Mouse (Mus musculus) forelimb bud, embryonic 11.5 days (tissue): Measurements from ENCODE around the gene Cemip2.

Experiments
- DNase-seq: peaks from one replicate; pipeline ENCODE4 v3.0.0-alpha.2; 2012; ENCODE audit warnings: low read depth, low spot score

Cemip2 gene

GRCm38 (mm10) chr19:21814433-21815020, 36.4 kb downstream of the Cemip2 start:
- DNase-seq: no peak

- no peak for DNase-seq
Observed at GRCm38 (mm10) chr19:21816260-21816659, 38.1 kb downstream of the Cemip2 start.

GRCm38 (mm10) chr19:21818021-21818725, 40.0 kb downstream of the Cemip2 start:
- peak; percentile 8 for DNase-seq

- DNase-seq: no peak
Observed at GRCm38 (mm10) chr19:21819585-21819984, 41.4 kb downstream of the Cemip2 start.

GRCm38 (mm10) chr19:21820126-21820525, 42.0 kb downstream of the Cemip2 start:
- no peak for DNase-seq

GRCm38 (mm10) chr19:21821877-21822276, 43.7 kb downstream of the Cemip2 start:
- DNase-seq: no peak

GRCm38 (mm10) chr19:21824146-21824545, 46.0 kb downstream of the Cemip2 start:
- no peak for DNase-seq

- DNase-seq: no peak
Observed at GRCm38 (mm10) chr19:21825128-21825885, 47.2 kb downstream of the Cemip2 start.

- DNase-seq: no peak
Observed at GRCm38 (mm10) chr19:21833416-21833992, 55.4 kb downstream of the Cemip2 start.

DNA sequence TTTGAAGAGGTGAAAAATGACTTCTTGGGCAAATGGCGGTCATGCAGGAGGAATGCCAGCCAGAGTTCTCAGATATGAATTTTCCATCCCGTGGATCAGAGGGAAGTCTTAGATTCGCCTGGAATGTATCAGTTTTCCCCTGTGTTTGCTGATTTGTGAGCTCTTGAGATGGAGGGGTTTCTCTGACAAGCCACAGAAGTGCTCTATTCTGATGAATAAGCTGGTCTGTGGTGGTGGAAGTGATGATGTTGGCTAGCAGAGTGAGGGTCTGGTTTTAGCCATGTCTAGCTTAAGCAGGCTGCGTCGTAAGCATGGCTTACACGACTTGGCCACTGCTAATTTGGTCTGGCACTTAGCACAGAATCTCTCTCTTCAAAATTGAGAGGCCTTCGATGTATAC, 56.8 kb downstream of the Cemip2 start:
- DNase-seq: no peak

DNA sequence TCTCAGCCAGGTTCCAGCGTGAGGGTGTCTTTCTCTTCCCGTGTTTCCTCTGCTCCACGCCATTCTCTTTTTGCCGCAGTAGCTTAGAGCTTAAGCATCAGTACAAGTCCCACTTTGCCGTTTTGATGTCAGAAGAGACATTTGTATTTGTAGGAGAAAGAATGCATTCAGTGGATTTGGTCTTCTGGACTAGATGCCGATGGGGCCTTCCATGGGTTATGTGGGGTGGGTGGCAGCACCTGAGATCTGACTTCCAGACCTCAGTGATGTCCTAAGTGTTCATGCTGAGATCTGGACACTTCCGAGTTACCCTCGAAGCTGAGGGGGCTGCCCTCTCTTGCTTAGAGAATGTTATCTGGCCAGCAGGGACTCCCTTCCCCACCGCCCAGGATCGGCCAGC, 72.6 kb downstream of the Cemip2 start:
- DNase-seq: no peak

- no peak for DNase-seq
Observed at GRCm38 (mm10) chr19:21854526-21855228, 76.5 kb downstream of the Cemip2 start.

DNA sequence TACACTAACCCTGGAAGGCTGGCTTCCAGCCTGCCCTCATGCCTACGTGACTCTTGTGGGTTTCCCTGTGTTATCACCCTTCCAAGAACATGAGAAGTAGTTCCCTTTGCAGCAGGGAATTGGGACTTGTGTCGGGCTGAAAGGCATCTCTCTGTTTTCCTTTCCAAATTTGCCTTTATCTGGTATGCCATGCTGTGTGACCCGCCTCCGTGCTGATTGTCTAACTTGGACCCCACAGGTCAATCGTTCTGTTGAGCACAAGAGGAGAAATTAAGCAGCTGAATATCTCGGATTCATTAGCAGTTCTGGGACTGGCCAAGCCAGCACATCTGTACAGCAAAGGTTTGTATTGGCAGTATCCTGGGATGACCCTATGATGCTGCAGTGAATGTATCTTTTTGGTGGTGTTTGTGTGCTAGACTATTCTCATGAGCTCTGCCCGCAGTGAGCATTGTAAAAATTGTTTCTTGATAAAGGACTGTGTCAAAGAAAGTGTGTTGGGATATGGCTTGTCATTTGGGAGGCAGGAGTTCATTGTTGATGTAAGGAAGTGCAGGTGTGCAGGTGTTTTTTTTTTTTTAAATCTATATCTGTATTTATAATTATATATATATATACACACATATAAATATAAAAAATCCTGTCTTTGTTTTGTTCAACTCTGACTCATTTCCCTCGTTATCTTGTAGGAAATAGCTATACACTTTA, 77.4 kb downstream of the Cemip2 start:
- DNase-seq: no peak

DNA sequence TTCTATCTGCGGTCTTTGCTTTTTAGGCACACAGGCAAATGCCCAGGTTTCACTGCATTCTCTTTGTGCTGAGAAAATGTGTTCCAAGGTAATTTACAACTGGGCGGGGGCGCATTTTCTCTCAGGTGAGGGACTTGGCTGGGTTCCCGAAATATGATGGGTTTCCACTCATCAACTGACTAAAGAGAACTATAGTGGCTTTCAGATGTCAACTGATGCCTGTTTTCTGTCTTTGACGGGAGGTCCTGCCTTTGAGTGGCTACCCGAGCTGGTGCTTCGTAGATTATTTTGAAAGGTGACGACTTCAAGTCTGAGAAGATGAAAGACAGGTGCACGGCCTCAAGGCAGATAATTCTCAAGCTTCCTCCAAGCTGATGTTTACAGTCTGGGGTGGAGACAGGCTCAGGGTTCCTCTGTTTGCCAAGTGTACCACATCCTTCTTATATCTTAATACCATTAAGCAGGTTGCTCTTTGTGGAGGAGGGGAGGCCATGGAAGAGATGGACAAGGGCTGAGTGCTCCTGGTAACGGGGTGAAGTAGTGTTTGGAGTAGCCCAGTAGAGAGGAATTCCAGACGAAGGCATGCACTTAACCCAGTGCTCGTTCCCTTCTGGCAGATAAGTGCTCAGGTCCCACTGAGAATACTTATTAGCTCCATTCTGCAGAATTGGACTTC, 80.8 kb downstream of the Cemip2 start:
- DNase-seq: no peak

GRCm38 (mm10) chr19:21860132-21860531, 82.0 kb downstream of the Cemip2 start:
- no peak for DNase-seq

DNA sequence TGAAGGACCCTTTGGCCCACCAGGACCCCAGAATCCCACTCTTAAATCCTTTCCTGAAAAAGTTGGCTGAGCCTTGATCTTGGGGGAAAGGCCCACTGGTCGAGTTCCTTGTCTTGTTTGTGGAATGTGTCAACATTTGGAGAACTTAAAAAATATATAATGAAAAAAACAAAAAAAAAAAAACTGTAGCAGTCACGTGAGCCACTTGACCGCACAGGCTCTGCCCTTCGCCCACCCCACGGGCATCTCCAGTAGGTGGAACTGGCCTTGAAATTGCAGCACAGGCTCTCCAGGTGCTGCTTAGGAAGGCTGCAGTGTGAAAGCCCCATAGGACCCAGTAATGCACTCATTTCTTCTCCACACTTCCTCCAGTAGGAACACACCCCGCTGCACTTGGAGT, 82.8 kb downstream of the Cemip2 start:
- DNase-seq: no peak

DNA sequence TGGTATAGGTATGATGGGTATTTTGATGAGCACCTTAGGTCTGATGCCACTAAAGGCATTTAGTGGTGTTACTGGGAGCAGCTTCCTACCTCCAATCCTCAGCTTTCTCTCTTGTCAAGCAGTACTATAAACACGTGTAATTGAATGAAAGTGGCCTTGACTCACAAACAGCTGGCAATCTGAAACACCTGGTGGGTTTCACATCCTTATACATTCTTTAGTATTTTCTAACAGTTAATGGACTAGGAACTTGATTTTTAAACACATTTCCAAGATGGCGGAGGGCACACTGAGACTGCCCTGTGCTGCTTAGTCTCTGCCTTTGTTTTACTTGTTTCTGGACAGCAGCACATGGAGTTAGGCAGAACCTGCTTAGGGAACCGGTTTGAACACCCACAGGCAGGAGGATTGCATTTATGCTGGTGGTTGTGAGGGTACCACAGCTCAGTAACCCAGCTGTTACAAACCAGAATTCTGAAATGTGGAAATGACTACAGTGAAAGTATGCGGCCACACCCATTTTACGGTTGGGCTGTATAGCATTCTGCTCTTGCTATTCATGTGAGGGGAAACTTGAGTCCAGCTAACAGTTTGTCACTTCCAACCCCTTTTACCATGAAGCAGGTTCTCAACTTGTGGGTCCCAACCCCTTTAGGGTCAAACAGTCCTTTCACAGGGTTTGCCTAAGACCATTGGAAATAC, 84.3 kb downstream of the Cemip2 start:
- DNase-seq: no peak

- no peak for DNase-seq
Observed at GRCm38 (mm10) chr19:21862991-21863931, 85.1 kb downstream of the Cemip2 start.
